8 mouse cellular contexts compared by ENCODE assay signal in the genomic region with DNA sequence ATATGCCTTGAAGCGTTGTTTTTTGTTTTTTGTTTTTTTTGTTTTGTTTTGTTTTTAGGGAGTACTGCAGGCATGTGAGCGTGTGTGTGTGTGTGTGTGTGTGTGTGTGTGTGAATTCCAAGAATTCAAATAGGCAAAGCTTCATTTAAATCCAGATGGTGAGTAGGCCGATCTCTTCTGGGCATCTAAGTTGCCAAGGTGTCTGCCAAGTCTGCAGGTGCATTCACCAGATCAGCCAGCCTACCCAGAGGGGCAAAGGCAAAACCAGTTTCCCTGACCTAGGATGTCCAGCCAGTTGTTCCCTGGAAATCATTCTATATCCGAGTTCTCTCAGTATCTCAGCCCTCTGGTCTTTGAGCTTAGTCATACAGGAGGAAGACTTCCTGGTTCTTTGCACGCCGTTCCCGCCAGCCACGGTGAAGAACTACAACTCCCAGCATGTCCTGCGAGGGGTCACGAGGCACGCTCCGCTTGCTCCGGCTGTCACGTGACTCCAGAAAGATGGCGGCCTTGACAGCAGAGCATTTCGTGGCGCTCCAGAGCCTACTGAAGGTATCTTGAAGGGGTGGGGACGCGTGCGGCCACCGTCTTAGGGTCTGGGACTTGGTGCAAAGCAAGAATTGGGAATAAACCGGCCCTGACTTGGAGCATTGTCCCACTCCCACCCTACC. TPM values are rescaled to one million over a fixed set of nuclear protein-coding genes. Genes with fewer than 3 reads are reported as not detected.
DNase-seq lines count a peak whose midpoint lies in the region; ATAC-seq and TF ChIP-seq lines count a peak whose summit lies in the region.

A gene (plus strand): TSS at position 480 of the 671 bp plus-strand sequence.

- peak within 1 kb of the TSS; percentile 69 for H3K4me3 ChIP-seq in hindbrain, embryonic 13.5 days

- peak; percentile 75 for ATAC-seq in Patski
- ATAC-seq in hindbrain, embryonic 13.5 days (ENCODE audit: low FRiP score): peak; percentile 93

- peak; percentile 55 for DNase-seq in Patski (ENCODE audit: low read depth, low spot score)
- peak; percentile 94 to 95 for DNase-seq in cerebellum, postnatal 14 days
- peak; percentile 89 to 92 for DNase-seq in frontal cortex, postnatal 14 days (ENCODE audit: low spot score in 2 of 2)
- peak; percentile 76 to 83 for DNase-seq in layer of hippocampus, postnatal 25 days (ENCODE audit: extremely low spot score in 1 of 2, low spot score in 1 of 2)
- DNase-seq in lung, postnatal 25 days (ENCODE audit: low spot score): peak; percentile 97
- DNase-seq in retina, embryonic 14.5 days (ENCODE audit: low spot score): peak; percentile 92
- DNase-seq in thymus, postnatal 4 days: peak; percentile 95

- H3K9ac ChIP-seq in hindbrain, embryonic 13.5 days: peak within 1 kb of the TSS; percentile 81

- TF ChIP-seq CTCF in Patski (IDR thresholded peaks at IDR 0.05): no peak

- WGBS in hindbrain, embryonic 13.5 days: 12% methylated on average over 22 of the region's 22 CpGs

- peak within 1 kb of the TSS; percentile 77 for H3K4me2 ChIP-seq in hindbrain, embryonic 13.5 days

- peak within 1 kb of the TSS; percentile 83 for H3K27ac ChIP-seq in hindbrain, embryonic 13.5 days

- peaks cover 26% of the 10 kb centered on the region for H3K4me1 ChIP-seq in hindbrain, embryonic 13.5 days (replicated peaks)

- H3K27me3 ChIP-seq in Patski: no peaks in the 10 kb centered on the region
- H3K27me3 ChIP-seq in hindbrain, embryonic 13.5 days: 0 out of 2 replicates have a peak, but pooled peaks cover 9% of the 10 kb centered on the region

- no peaks in the 10 kb centered on the region for H3K36me3 ChIP-seq in hindbrain, embryonic 13.5 days

- no peaks in the 10 kb centered on the region for H3K9me3 ChIP-seq in hindbrain, embryonic 13.5 days

- in situ Hi-C loops in Patski (cut with MboI; ENCODE audit: low pct_unique_long_range_greater_than_20kb): no loop called here

- CTCF ChIA-PET in Patski (lab: Charles Lee): interaction anchor here (1.1 to 1.2 kb wide), 4 partner anchors 22 to 179 kb away, joined by 3 to 4 read pairs (median 4); no protein-coding TSS in a partner anchor

- POLR2A ChIA-PET in Patski (lab: Charles Lee): interaction anchor here (0.6 to 1.1 kb wide), 2 partner anchors 187 to 789 kb away, joined by 3 read pairs; no protein-coding TSS in a partner anchor

RNA-seq across cellular contexts. Expression of the gene that starts here (rescaled TPM):
- polyA plus RNA-seq in Patski (2021): 52.3 TPM
- polyA plus RNA-seq in hindbrain, embryonic 13.5 days (2015; fragmentation: Nextera tagmentation; extraction: Ambion mirVana): 99.8 and 110 TPM in 2 replicates
- total RNA-seq in layer of hippocampus, postnatal 25 days (2021): 10 to 100 TPM; 30.2 to 44.4 TPM

Comparison
In these comparisons a context has a peak if more than half of its experiments do, and no peak if none do; other contexts are left out.
1. Peak in every context shown above with its lines: DNase-seq, ATAC-seq, H3K4me3 ChIP-seq and H3K27ac ChIP-seq.